Mouse (Mus musculus) heart, embryonic 13.5 days (tissue): ENCODE data around the gene Tada2a. TPM values are rescaled to one million over a fixed set of nuclear protein-coding genes. Genes with fewer than 3 reads are reported as not detected.

ENCODE experiments used
- ATAC-seq: fragments of 200-750 bp; cut with Nextera tagmentation; 2 replicates; pipeline ENCODE4 v1.8.0; 2017; ENCODE audit warnings: moderate TSS enrichment; ENCODE audit not compliant: insufficient number of reproducible peaks, low FRiP score, low TSS enrichment; ENCODE audit errors: extremely low read depth
- H3K27ac ChIP-seq: fragments of 300-500 bp; sonication (generic); replicated peaks from 2 replicates; pipeline ENCODE4 v1.5.1; 2015; ENCODE audit warnings: moderate library complexity, mild to moderate bottlenecking, inconsistent platforms
- H3K27me3 ChIP-seq: fragments of 300-500 bp; sonication (generic); replicated peaks from 2 replicates; pipeline ENCODE4 v1.6.1; 2015; ENCODE audit warnings: mild to moderate bottlenecking, inconsistent platforms
- H3K36me3 ChIP-seq: fragments of 300-500 bp; sonication (generic); 2 replicates; pipeline ENCODE4 v1.6.1; 2015; ENCODE audit warnings: mild to moderate bottlenecking, inconsistent platforms
- H3K4me1 ChIP-seq: fragments of 300-500 bp; sonication (generic); 2 replicates; pipeline ENCODE4 v1.6.1; 2015; ENCODE audit warnings: inconsistent platforms
- H3K4me2 ChIP-seq: fragments of 300-500 bp; sonication (generic); 2 replicates; pipeline ENCODE4 v1.6.1; 2015; ENCODE audit warnings: inconsistent platforms, mild to moderate bottlenecking, moderate library complexity
- H3K4me3 ChIP-seq: fragments of 300-500 bp; sonication (generic); 2 replicates; pipeline ENCODE4 v1.5.1; 2015; ENCODE audit warnings: moderate library complexity, mild to moderate bottlenecking, inconsistent platforms
- H3K9ac ChIP-seq: fragments of 300-500 bp; sonication (generic); 2 replicates; pipeline ENCODE4 v1.6.1; 2015; ENCODE audit warnings: inconsistent platforms, mild to moderate bottlenecking, moderate library complexity
- H3K9me3 ChIP-seq: fragments of 300-500 bp; sonication (generic); 2 replicates; pipeline ENCODE4 v1.6.1; 2016; ENCODE audit warnings: inconsistent platforms
- WGBS: fragments of 180-500 bp; shearing (Covaris S2); methylation state at CpG from one replicate; pipeline ENCODE4 v1.1.7; 2015; ENCODE audit warnings: mixed read lengths; 5-methylcytosine and 5-hydroxymethylcytosine counted together
- polyA plus RNA-seq: library from polyadenylated mRNA; unstranded; fragments of >200 nt; fragmentation: Nextera tagmentation; extraction: Ambion mirVana; gene quantifications from 2 replicates; pipeline ENCODE4 v1.2.1, GENCODE M21; 2015

The Tada2a gene
- polyA plus RNA-seq, 1 experiment from 2014 or later: 19.9 TPM

- Histone ChIP-seq H3K4me2 (no peak overlapping the region), H3K36me3 (peaks cover 97% of the 10 kb centered on the region), H3K27me3 (no peaks in the 10 kb centered on the region), H3K4me3 (no peak overlapping the region), H3K27ac (no peak overlapping the region), H3K9me3 (no peaks in the 10 kb centered on the region), H3K4me1 (peaks cover 2% of the 10 kb centered on the region; the same call in 1 of the 2 replicates), H3K9ac (no peak overlapping the region)
- ATAC-seq: no peak
- WGBS: 65% methylated on average over 2 of the region's 2 CpGs
Measured at GRCm38 (mm10) chr11:84107137-84107536, 22.3 kb downstream of the Tada2a start.

GRCm38 (mm10) chr11:84104036-84104435, 25.4 kb downstream of the Tada2a start:
- ATAC-seq: no peak
- Histone ChIP-seq H3K27me3 (no peaks in the 10 kb centered on the region), H3K27ac (no peak overlapping the region), H3K4me1 (peaks cover 12% of the 10 kb centered on the region), H3K9ac (no peak overlapping the region), H3K4me3 (no peak overlapping the region), H3K9me3 (no peaks in the 10 kb centered on the region), H3K4me2 (no peak overlapping the region), H3K36me3 (peaks cover 96% of the 10 kb centered on the region)
- WGBS: 92% methylated on average over 6 of the region's 6 CpGs

GRCm38 (mm10) chr11:84101182-84101581, 28.2 kb downstream of the Tada2a start:
- Histone ChIP-seq H3K27ac (0 out of 2 replicates have a peak overlapping the region, but pooled peaks have one; percentile 20), H3K27me3 (no peaks in the 10 kb centered on the region), H3K9ac (no peak overlapping the region), H3K4me3 (no peak overlapping the region), H3K9me3 (no peaks in the 10 kb centered on the region), H3K4me1 (peaks cover 15% of the 10 kb centered on the region), H3K36me3 (peaks cover 93% of the 10 kb centered on the region), H3K4me2 (no peak overlapping the region)
- ATAC-seq: no peak

- 69% methylated on average over 5 of the region's 5 CpGs for WGBS
- Histone ChIP-seq H3K4me1 (peaks cover 19% of the 10 kb centered on the region), H3K9me3 (no peaks in the 10 kb centered on the region), H3K36me3 (peaks cover 73% of the 10 kb centered on the region), H3K27ac (no peak overlapping the region), H3K27me3 (no peaks in the 10 kb centered on the region), H3K9ac (no peak overlapping the region), H3K4me3 (no peak overlapping the region), H3K4me2 (no peak overlapping the region)
- no peak for ATAC-seq
Measured at GRCm38 (mm10) chr11:84097251-84097998, 32.0 kb downstream of the Tada2a start.

GRCm38 (mm10) chr11:84095084-84095483, 34.3 kb downstream of the Tada2a start:
- no peak overlapping the region for H3K4me3 ChIP-seq
- 84% methylated on average over 4 of the region's 4 CpGs for WGBS
- H3K9ac ChIP-seq: no peak overlapping the region
- H3K4me1 ChIP-seq: peaks cover 7% of the 10 kb centered on the region; the same call in 1 of the 2 replicates
- H3K9me3 ChIP-seq: no peaks in the 10 kb centered on the region
- H3K27me3 ChIP-seq: no peaks in the 10 kb centered on the region
- no peak for ATAC-seq
- no peak overlapping the region for H3K4me2 ChIP-seq
- peaks cover 74% of the 10 kb centered on the region for H3K36me3 ChIP-seq
- no peak overlapping the region for H3K27ac ChIP-seq

GRCm38 (mm10) chr11:84090572-84090971, 38.8 kb downstream of the Tada2a start:
- H3K36me3 ChIP-seq: peaks cover 75% of the 10 kb centered on the region

GRCm38 (mm10) chr11:84081901-84082300, 47.5 kb downstream of the Tada2a start:
- Histone ChIP-seq H3K27ac (no peak overlapping the region), H3K4me2 (no peak overlapping the region), H3K36me3 (peaks cover 58% of the 10 kb centered on the region), H3K9ac (no peak overlapping the region), H3K4me1 (peaks cover 23% of the 10 kb centered on the region), H3K27me3 (no peaks in the 10 kb centered on the region), H3K4me3 (no peak overlapping the region), H3K9me3 (no peaks in the 10 kb centered on the region)
- ATAC-seq: no peak
- 95% methylated on average over 5 of the region's 5 CpGs for WGBS

More at GRCm38 (mm10) chr11:84090572-84090971, 38.8 kb downstream of the Tada2a start:
- no peak for ATAC-seq
- no peaks in the 10 kb centered on the region for H3K9me3 ChIP-seq
- H3K27me3 ChIP-seq: no peaks in the 10 kb centered on the region
- whole genome bisulfite sequencing: 91% methylated on average over 8 of the region's 8 CpGs
- no peak overlapping the region for H3K4me2 ChIP-seq
- no peak overlapping the region for H3K27ac ChIP-seq
- H3K4me1 ChIP-seq: peaks cover 3% of the 10 kb centered on the region; the same call in 1 of the 2 replicates
- no peak overlapping the region for H3K9ac ChIP-seq
- H3K4me3 ChIP-seq: no peak overlapping the region

- no peak for ATAC-seq
- no peak overlapping the region for H3K9ac ChIP-seq
- peaks cover 45% of the 10 kb centered on the region for H3K36me3 ChIP-seq
- H3K27ac ChIP-seq: peak overlapping the region; percentile 55
- H3K4me2 ChIP-seq: peak overlapping the region; percentile 6; the same call in 1 of the 2 replicates
- H3K4me3 ChIP-seq: no peak overlapping the region
- H3K27me3 ChIP-seq: no peaks in the 10 kb centered on the region
- WGBS: 62% methylated on average over 3 of the region's 3 CpGs
- no peaks in the 10 kb centered on the region for H3K9me3 ChIP-seq
- peaks cover 23% of the 10 kb centered on the region for H3K4me1 ChIP-seq
Measured at GRCm38 (mm10) chr11:84080327-84080726, 49.1 kb downstream of the Tada2a start.

GRCm38 (mm10) chr11:84079887-84080286, 49.5 kb downstream of the Tada2a start:
- Histone ChIP-seq H3K4me1 (peaks cover 23% of the 10 kb centered on the region), H3K4me3 (no peak overlapping the region), H3K36me3 (peaks cover 42% of the 10 kb centered on the region), H3K27ac (peak overlapping the region; percentile 55), H3K9ac (no peak overlapping the region), H3K9me3 (no peaks in the 10 kb centered on the region), H3K27me3 (no peaks in the 10 kb centered on the region), H3K4me2 (peak overlapping the region; percentile 6; the same call in 1 of the 2 replicates)
- WGBS: 49% methylated on average over 4 of the region's 4 CpGs
- no peak for ATAC-seq

- WGBS: 86% methylated on average over 11 of the region's 11 CpGs
- H3K9ac ChIP-seq: no peak overlapping the region
- peaks cover 25% of the 10 kb centered on the region for H3K4me1 ChIP-seq
- peak overlapping the region; percentile 55 for H3K27ac ChIP-seq
- no peak overlapping the region for H3K4me3 ChIP-seq
- H3K36me3 ChIP-seq: peaks cover 37% of the 10 kb centered on the region
- H3K27me3 ChIP-seq: no peaks in the 10 kb centered on the region
- ATAC-seq: no peak
- H3K4me2 ChIP-seq: no peak overlapping the region
- H3K9me3 ChIP-seq: no peaks in the 10 kb centered on the region
Measured at GRCm38 (mm10) chr11:84079361-84079760, 50.0 kb downstream of the Tada2a start.

- Histone ChIP-seq H3K4me3 (no peak overlapping the region), H3K4me2 (no peak overlapping the region), H3K9me3 (no peaks in the 10 kb centered on the region), H3K27me3 (no peaks in the 10 kb centered on the region), H3K9ac (no peak overlapping the region), H3K36me3 (peaks cover 31% of the 10 kb centered on the region), H3K4me1 (peaks cover 29% of the 10 kb centered on the region), H3K27ac (no peak overlapping the region)
- WGBS: 90% methylated on average over 9 of the region's 9 CpGs
- no peak for ATAC-seq
Measured at GRCm38 (mm10) chr11:84078601-84079000, 50.8 kb downstream of the Tada2a start.

- no peak overlapping the region for H3K4me3 ChIP-seq
- H3K27me3 ChIP-seq: no peaks in the 10 kb centered on the region
- ATAC-seq: no peak
- 69% methylated on average over 2 of the region's 2 CpGs for WGBS
- H3K36me3 ChIP-seq: peaks cover 18% of the 10 kb centered on the region
- no peaks in the 10 kb centered on the region for H3K9me3 ChIP-seq
- H3K4me2 ChIP-seq: no peak overlapping the region
- H3K9ac ChIP-seq: no peak overlapping the region
- no peak overlapping the region for H3K27ac ChIP-seq
- H3K4me1 ChIP-seq: peaks cover 34% of the 10 kb centered on the region
Measured at GRCm38 (mm10) chr11:84077008-84077407, 52.4 kb downstream of the Tada2a start.
